Mouse (Mus musculus): ENCODE results near the gene Olfr823. TPM values are rescaled to one million over a fixed set of nuclear protein-coding genes. Genes with fewer than 3 reads are reported as not detected.

Gene Olfr823
- polyA plus RNA-seq, 1 experiment from 2014 or later, result not detected

Other genes with a start within 250 kb of the Olfr823 start
- gene Olfr814, start 235.5 kb downstream of the Olfr823 start, polyA plus RNA-seq (2015; fragmentation: Nextera tagmentation; extraction: Ambion mirVana), result not detected in 2 replicates
- not detected in 2 replicates for gene Olfr815, start 209.5 kb downstream of the Olfr823 start, polyA plus RNA-seq (2015; fragmentation: Nextera tagmentation; extraction: Ambion mirVana)
- gene Olfr816, start 199.8 kb downstream of the Olfr823 start, polyA plus RNA-seq (2015; fragmentation: Nextera tagmentation; extraction: Ambion mirVana), result not detected in 2 replicates
- gene Olfr818, start 166.3 kb downstream of the Olfr823 start, polyA plus RNA-seq (2015; fragmentation: Nextera tagmentation; extraction: Ambion mirVana), result not detected in 2 replicates
- not detected in 2 replicates for gene Olfr819, start 148.1 kb downstream of the Olfr823 start, polyA plus RNA-seq (2015; fragmentation: Nextera tagmentation; extraction: Ambion mirVana)
- gene Olfr247, start 139.2 kb downstream of the Olfr823 start, polyA plus RNA-seq (2015; fragmentation: Nextera tagmentation; extraction: Ambion mirVana), result not detected in 2 replicates
- not detected in 2 replicates for gene Gm10310, start 130.3 kb downstream of the Olfr823 start, polyA plus RNA-seq (2015; fragmentation: Nextera tagmentation; extraction: Ambion mirVana)
- not detected in 2 replicates for gene Olfr820, start 102.8 kb downstream of the Olfr823 start, polyA plus RNA-seq (2015; fragmentation: Nextera tagmentation; extraction: Ambion mirVana)
- gene Olfr821, start 85.0 kb downstream of the Olfr823 start, polyA plus RNA-seq (2015; fragmentation: Nextera tagmentation; extraction: Ambion mirVana), result not detected in 2 replicates
- gene Olfr822, start 44.2 kb downstream of the Olfr823 start, polyA plus RNA-seq (2015; fragmentation: Nextera tagmentation; extraction: Ambion mirVana), result not detected in 2 replicates
- not detected in 2 replicates for gene Olfr824, start 14.6 kb upstream of the Olfr823 start, polyA plus RNA-seq (2015; fragmentation: Nextera tagmentation; extraction: Ambion mirVana)
- gene Olfr825, start 51.4 kb upstream of the Olfr823 start, polyA plus RNA-seq (2015; fragmentation: Nextera tagmentation; extraction: Ambion mirVana), result not detected in 2 replicates
- not detected in 2 replicates for gene Olfr826, start 68.8 kb upstream of the Olfr823 start, polyA plus RNA-seq (2015; fragmentation: Nextera tagmentation; extraction: Ambion mirVana)
- gene Olfr827, start 99.0 kb upstream of the Olfr823 start, polyA plus RNA-seq (2015; fragmentation: Nextera tagmentation; extraction: Ambion mirVana), result not detected in 2 replicates
- not detected in 2 replicates for gene Neurod4, start 164.9 kb upstream of the Olfr823 start, polyA plus RNA-seq (2015; fragmentation: Nextera tagmentation; extraction: Ambion mirVana)
- 1.2 and 1.3 TPM in 2 replicates for gene Tespa1, start 207.5 kb upstream of the Olfr823 start, polyA plus RNA-seq (2015; fragmentation: Nextera tagmentation; extraction: Ambion mirVana)